Mouse (Mus musculus) lung, postnatal 0 days (tissue): ENCODE measurements around the gene Sncg.

ENCODE experiments used
- CTCF ChIP-seq: IDR thresholded peaks from 2 replicates; pipeline ENCODE4 v1.5.1; 2016; ENCODE audit warnings: antibody characterized with exemption, mild to moderate bottlenecking
- EP300 ChIP-seq: IDR thresholded peaks from 2 replicates; pipeline ENCODE4 v1.6.1; 2016; ENCODE audit warnings: antibody characterized with exemption, mild to moderate bottlenecking, control low read depth

- TF ChIP-seq CTCF (no peak), EP300 (no peak)
Measured at GRCm38 (mm10) chr14:34400021-34400420, 25.4 kb upstream of the Sncg start.
